Comparison of ENCODE assay signal across 13 mouse cellular contexts in the genomic region with DNA sequence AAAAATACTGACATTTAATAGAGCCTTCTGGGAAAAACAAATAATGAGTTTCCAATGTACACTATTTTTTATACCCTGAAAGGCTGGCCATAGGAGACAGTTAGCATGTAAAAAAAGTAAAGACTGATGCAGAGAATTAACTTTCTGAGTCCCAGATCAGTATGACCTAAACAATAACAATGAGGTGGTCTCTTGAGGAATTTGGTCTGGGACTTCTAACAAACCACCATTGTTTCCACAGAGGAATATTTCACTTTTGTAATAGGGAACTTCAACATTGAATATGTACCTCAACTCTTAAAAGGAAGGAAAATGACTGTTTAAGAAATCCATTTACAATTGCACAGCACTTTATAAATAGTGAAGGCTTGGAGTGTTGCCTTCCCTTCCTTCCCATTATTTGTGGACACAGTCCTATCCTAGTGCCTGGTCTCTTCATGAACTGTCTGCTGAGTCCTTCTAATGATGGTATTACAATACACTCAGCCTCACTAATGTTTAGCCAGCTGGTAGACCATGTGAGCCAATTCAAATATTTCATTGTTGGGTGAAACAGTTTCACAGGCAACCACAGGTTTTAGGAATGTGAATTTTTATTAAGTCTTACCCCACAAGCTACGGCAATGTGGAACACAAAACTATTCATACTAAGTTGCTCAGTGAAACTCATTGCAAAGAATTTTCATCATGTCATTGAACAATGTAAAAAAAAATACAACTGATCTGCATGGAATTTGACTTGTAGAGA.
"Had no signal": no experiment of that assay in that cellular context is flagged by ENCODE, and none has a peak within 500 bp of the region (broad histone marks: within the 10 kb centered on the region; RNA-seq: fewer than 3 reads in every experiment).

No protein-coding gene starts in this region.

- H3K27me3 ChIP-seq: liver, embryonic 13.5 days; lung, embryonic 15.5 days had no signal

- H3K4me1 ChIP-seq: liver, embryonic 13.5 days; lung, embryonic 15.5 days; midbrain, embryonic 10.5 days had no signal

- H3K9me3 ChIP-seq: liver, embryonic 13.5 days; lung, embryonic 15.5 days; midbrain, embryonic 10.5 days had no signal

- DNase-seq: kidney, adult 8-10 months; kidney, postnatal 10 days; left cerebral cortex, postnatal 4 days; liver; liver, embryonic 13.5 days; liver, postnatal 0 days; lung, postnatal 14 days; right cerebral cortex, postnatal 14 days; thymus, postnatal 36 days had no signal

- H3K36me3 ChIP-seq: liver, embryonic 13.5 days; lung, embryonic 15.5 days; midbrain, embryonic 10.5 days had no signal

- H3K4me3 ChIP-seq: liver, embryonic 13.5 days; lung, embryonic 15.5 days; midbrain, embryonic 10.5 days had no signal

- ATAC-seq: intestine, embryonic 16.5 days; liver, postnatal 0 days; midbrain, embryonic 16.5 days had no signal

- H3K27ac ChIP-seq: liver, embryonic 13.5 days; lung, embryonic 15.5 days; midbrain, embryonic 10.5 days had no signal

- H3K9ac ChIP-seq: liver, embryonic 13.5 days; liver, postnatal 0 days; lung, embryonic 15.5 days had no signal

- H3K4me2 ChIP-seq: liver, embryonic 13.5 days; lung, embryonic 15.5 days had no signal
